Mouse (Mus musculus) left cerebral cortex, postnatal 4 days (tissue): ENCODE measurements around the gene Slc29a4. TPM values are rescaled to one million over a fixed set of nuclear protein-coding genes. Genes with fewer than 3 reads are reported as not detected.

Experiments used
- DNase-seq: peaks from one replicate; pipeline ENCODE4 v3.0.0-alpha.2; 2022
- intact Hi-C: fragments of 180-260 bp; cut with DNase I; formaldehyde crosslinking; loops from one replicate; pipeline ENCODE4 v1.15.1; 2025
- total RNA-seq, 2 experiments: library from RNA; stranded (reverse); gene quantifications; 2 replicates each; pipeline ENCODE4 v1.2.3; 2021

Slc29a4 gene
- total RNA-seq, 2 experiments from 2014 or later: 127 to 138 TPM

DNA sequence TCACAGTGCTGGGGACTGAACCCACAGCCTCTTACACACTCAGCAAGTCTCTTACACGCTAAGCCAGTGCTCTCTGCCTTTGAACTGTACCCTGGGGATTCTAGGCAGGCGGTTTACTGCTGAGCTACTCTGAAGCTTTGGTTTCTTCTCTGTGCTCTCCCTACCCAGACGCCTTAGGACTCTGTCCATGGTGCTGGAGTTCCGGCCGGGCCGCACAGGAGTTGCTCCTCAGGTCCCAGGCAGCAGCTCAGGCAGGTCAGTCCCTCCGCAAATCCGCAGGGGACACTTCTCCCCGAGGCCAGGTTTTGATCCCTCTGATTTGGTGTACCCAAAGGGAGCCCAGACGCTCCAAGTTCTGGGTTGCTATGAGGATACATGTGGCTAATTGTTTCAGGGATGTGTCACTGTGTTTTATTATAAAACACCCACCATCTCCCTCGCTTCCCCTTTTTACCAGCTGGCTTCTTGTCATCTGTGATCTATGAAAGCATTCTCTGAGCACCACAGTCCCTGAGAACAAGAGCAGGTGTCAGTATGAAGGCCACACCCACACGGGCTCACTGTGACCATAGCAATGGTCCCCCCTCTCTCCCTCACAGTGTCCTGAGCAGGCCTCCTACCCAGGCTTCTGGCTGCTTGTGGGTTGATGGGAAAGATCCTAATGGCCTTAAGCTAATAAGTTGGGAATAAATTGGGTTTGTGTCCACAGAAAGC is 2.5 kb downstream of the Slc29a4 start:
- intact Hi-C loops: no loop called here
- no peak for DNase-seq

DNA sequence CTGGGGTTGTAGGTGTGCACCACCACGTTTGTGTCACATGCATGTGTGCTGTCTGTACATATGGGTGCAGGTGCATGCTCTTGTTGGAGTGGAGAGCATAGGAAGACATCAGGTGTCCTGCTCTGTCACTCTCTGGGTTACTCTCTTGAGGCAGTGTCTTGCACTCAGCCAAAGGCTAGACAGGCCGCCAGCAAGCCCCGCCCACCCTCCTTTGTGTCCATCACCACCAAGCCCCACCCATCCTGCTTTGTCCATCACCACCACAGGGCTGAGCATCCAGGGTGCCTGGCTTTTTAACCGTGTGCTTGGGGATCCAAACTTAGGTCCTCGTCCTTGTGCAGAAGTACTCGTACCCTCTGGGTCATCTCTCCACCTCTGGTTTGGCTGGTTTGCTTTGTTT is 3.9 kb downstream of the Slc29a4 start:
- intact Hi-C loops: no loop called here
- DNase-seq: no peak

DNA sequence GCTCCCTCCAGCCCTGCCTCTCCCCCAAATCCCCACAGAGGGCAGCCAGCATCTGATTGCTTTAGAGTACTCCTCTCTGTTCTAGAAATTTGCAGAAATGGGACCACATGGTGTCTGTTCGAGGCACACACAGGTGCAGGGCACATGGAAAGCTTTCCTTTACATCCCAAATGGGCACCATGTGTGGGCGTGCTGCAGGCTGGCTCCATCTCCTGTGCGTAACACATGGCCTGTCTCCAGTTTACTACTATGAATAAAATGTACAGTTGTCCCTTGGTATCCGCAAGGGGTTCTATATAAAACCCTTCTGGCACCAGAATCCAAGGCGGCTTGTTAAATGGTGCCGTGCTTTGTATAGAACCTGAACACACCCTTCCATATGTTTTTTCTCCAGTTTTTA is 4.6 kb downstream of the Slc29a4 start:
- no peak for DNase-seq
- intact Hi-C loops: no loop called here

DNA sequence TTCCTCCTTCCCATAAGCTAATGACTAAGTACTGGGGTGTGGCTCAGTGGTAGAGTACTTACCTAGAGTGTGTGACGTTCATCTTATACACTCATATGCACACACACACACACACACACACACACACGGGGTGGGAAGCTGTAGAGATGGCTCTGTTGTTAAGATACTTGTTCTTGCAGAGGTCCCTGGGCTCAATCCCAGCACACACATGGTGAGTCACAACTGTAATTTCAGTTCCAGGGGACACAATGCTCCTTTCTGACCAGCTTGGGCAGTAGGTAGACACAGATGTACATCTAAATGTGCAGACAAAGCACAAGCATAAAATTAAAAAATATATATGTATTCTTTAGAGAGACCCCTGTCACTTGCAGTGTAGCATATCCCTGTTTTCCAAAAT is 5.4 kb downstream of the Slc29a4 start:
- DNase-seq: no peak
- intact Hi-C loops: no loop called here

DNA sequence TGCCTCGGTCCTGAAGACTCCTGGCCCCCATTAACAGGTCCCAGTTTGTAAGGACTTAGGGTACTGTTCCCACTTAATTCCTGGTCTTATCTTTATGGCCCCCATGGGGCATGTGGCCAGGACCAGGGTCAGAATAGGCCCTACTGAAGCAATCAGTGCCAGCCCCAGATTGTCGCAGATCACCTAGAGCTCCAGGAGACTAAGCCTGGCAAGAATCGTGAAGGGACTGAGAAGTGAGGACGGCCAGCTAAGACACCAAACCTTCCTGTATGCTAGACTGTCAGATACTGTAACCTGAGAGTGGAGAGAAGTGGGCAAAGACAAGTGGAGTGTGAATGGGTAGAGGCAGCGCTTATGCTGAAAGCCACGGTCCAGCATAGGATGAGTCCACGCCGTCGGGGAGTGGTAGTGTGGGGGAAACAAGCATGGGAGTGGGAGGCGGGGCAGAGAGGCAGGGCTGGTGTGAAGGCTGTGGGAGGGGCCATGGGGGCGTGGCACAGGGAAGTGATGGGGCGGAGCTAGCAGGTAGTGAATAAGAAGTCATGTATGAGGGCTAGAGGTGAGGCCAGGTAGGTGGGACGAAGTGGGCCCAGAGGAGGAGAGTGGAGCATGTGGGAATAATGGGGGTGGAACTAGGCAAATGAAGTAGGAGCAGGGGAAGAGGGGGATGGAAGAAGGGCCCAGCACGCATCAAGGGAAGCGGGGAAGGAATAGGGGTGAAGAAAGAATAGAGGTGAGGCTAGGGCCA is 8.7 kb downstream of the Slc29a4 start:
- no peak for DNase-seq

DNA sequence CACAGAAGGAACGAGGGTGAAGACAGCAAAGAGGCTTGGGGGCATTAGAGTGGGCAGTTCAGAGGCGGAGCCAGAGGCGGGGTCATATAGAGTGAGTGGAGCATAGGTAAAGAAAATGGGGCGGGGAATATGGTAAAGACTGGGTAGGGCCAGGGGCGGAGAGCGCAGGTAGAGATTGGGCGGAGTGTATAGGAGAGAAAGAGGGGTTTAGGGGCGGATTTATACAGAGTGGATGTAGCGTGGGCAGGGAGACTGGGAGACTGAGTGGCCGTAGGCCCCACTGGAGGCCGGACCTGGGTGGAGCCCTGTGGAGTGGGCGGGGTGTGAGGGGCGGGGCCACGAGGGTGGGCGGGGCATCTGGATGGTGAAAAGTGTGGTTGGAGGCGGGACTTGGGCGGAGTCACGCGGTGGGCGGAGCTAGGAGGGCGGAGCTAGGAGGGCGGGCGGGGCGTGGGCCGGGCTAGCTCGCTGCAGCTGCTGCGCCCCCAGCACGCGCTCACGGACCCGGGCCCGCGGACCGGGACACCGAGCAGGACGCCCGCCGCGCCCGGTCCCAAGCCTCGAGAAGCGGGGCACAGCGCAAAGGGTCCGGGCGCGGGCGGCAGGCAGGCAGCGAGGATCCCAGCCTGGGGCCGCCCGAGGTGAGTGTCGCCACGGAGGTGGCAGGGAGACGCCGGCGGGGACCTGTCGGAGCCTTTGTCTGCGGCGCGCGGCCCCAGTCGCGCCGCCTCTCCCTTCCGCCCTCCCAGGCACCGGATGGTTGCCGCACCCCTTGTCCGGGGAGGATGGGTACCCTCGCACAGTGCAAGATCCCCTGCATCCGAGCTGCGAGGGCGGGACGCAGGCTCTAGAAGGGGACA is 9.6 kb downstream of the Slc29a4 start:
- peak; percentile 86 for DNase-seq
- intact Hi-C loops: loop anchor here (10.0 kb wide), 1 partner anchor 127 kb away; no protein-coding TSS in a partner anchor

More for the DNA sequence above, 8.7 kb downstream of the Slc29a4 start:
- intact Hi-C loops: loop anchor here (10.0 kb wide), 1 partner anchor 126 kb away; no protein-coding TSS in a partner anchor

DNA sequence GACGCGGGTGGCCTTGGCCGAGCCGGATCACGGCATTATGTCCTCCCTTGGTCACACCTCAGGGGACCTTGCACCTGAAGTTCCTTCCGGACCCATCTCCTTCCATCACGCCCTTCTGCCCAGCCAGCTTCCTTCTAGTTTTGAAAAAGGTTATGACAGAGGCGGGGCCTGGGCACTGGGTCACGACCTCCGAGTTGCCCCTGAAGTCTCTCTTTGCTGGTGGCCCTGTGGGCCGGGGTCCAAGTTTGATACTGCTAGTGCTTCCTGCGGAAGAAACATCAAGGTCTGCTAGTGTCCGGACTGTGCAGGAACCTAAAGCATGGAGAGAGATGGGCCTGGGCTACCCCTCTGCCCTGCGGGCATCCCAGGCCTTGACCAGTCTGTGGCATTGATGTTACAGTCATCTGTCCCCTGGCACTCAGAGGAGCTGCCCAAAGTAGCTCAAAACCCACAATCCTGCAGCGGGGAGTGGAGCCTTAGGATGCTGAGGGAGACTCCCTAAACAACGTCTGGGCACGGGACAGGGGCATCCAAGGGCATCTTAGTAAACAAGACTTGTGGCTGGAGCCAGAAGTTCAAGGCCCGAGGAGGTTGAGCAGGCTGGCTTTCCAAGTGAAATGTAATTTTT is 10.3 kb downstream of the Slc29a4 start:
- intact Hi-C loops: loop anchor here (10.0 kb wide), 1 partner anchor 128 kb away; no protein-coding TSS in a partner anchor
- no peak for DNase-seq

DNA sequence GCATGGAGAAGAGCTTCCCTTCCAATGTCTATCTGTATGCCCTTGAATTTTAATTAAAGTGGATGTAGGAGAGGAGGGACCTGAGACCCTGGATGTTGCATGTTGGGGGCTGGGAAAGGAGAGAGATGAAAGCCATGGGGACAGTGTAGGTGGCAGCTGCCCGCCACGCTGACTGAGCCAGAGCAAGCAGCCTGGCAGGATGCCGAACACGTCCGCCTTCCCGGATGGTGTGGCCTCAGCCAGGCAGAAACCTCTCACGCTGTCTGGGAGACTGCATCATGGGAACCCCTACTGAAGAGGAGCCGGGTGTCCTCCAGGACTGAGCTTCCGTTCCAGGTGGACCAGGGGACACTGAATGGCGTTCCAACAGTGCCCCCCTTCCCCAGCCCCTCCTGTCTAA is 11.3 kb downstream of the Slc29a4 start:
- intact Hi-C loops: loop anchor here (10.0 kb wide), 1 partner anchor 129 kb away; no protein-coding TSS in a partner anchor
- peak; percentile 92 for DNase-seq

DNA sequence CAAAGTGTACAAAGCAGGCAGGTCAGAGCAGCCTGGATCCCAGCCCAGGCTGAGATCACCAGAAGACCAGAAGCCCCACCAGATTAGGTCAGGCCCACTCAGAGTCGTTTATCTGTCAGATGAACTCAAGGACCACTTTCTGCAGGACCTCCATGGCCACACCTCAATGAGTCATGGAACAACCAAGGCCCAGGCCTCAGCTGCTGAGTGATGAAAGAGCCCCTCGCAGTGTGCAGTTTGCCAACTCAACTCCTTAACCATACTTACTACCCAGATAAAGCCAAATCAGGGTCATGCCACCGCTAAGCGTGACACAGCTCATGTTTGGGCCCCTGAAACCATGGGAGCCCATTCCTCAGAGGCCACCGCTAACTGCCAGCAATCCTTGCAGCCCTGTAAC is 15.4 kb downstream of the Slc29a4 start:
- no peak for DNase-seq
- intact Hi-C loops: loop anchor here (10.0 kb wide), 1 partner anchor 133 kb away; no protein-coding TSS in a partner anchor

DNA sequence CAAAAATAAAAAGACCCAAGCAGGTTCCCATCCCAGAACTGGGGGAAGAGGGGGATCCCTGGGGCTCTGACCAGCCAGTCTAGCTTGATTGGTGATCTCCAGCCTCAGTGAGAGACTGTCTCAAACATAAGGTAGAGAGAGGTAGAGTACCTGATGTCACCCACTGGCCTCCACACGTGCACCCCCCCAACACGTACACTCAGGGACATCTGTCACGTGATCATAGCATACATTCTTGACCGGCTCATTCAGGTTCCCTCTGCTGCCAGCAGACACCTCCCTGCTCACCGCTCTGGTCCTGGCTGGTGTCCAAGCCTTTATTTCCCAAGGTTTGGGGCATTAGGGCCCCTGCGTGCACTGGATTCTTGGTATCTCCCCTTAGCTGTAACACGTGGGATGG is 17.1 kb downstream of the Slc29a4 start:
- intact Hi-C loops: loop anchor here (10.0 kb wide), 1 partner anchor 135 kb away; no protein-coding TSS in a partner anchor

DNA sequence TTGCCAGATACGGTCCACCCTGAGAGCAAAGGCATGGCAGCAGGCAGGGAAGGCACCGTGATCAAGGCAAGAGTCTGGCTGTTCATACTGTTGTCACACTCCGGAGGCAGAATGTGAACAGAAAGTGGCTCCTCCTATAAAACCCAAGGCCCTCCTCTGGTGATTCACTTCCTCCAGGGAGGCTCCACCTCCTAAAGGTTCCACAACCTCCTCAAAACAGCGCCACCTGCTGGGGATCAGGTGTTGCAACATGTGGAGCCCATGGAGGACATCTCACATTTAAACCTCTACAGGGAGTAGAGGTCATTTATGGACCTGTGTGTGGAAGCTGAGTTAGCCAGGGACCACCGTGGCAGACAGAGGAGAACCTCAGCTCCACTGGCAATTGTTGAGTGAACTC is 20.1 kb downstream of the Slc29a4 start:
- no peak for DNase-seq
- intact Hi-C loops: loop anchor here (10.0 kb wide), 1 partner anchor 208 kb away; no protein-coding TSS in a partner anchor

More for the DNA sequence above, 17.1 kb downstream of the Slc29a4 start:
- no peak for DNase-seq

DNA sequence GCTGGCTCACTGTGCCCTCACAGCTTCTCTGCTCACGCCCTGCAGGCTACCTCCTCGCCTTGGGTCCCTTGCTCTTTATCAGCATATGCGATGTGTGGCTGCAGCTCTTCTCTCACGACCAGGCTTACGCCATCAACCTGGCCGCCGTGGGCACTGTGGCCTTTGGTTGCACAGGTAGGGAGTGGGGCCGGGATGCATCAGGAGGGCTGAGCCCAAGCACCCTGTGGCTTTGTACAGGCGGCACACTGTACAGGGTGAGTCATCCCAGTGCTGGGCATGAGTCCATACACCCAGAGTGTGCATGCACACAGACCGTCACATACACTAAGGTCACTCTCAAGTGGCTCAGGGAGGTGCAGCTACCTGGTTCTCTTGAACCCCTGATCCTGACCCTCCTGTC is 21.7 kb downstream of the Slc29a4 start:
- intact Hi-C loops: loop anchor here (10.0 kb wide), 1 partner anchor 209 kb away; no protein-coding TSS in a partner anchor
- no peak for DNase-seq

DNA sequence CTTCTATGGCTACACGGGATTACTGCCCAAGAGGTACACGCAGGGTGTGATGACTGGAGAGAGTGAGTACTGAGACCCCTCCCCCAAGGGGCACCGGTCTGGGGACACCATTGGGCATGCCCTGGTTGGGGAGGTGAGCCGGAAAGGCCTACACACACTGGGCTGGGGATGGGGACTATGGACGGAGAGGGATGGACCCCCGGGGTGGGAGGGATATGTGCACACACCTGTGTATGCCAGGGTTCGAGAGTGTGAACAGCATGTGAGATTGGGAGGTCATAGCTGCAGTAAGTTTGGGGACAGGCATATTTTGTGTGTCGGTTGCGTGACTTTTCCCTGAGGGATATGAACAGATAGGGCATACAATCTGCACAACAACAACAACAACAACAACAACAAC is 22.7 kb downstream of the Slc29a4 start:
- DNase-seq: no peak
- intact Hi-C loops: loop anchor here (5.0 to 10.0 kb wide), 2 partner anchors 43 to 210 kb away; no protein-coding TSS in a partner anchor

DNA sequence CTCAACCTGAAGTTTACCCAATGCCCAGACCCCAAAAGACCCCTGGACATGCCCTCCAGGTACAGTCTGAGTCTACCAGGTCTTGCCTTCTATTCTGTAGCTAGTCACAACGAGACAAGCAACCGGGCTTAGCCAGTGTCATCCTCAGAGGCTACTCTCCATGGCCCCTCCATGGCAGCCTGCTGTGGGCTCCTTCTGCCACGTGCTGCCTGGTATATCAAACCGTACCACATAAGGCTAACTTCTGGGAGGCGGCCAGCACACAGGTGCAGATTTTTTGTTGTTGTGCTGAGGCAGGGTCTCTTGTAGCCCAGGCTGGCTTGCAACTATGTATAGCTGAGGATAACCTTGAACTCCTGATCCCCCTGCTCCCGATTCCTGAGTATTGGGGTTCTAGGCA is 23.7 kb downstream of the Slc29a4 start:
- intact Hi-C loops: loop anchor here (5.0 to 10.0 kb wide), 2 partner anchors 44 to 211 kb away; no protein-coding TSS in a partner anchor
- DNase-seq: no peak

DNA sequence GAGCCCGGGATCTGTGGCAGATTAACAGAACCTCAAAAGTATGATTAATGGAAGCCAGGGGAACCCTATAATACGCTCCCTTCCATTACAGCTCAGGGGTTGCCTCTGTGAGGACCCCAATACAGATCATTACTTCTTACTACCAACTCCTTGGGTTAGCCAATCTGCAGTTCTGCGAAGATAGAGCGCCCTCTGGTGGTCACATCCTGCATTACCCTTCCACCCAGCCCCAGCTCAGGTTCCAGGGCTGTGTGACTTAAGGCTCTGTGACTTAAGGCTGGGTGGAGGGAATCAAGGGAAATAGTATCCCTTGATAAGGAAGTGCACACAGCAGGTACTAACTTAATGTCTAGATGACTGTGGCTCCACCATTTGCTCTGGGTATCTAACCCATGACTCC is 25.7 kb downstream of the Slc29a4 start:
- intact Hi-C loops: loop anchor here (5.0 to 10.0 kb wide), 2 partner anchors 46 to 213 kb away; no protein-coding TSS in a partner anchor

DNA sequence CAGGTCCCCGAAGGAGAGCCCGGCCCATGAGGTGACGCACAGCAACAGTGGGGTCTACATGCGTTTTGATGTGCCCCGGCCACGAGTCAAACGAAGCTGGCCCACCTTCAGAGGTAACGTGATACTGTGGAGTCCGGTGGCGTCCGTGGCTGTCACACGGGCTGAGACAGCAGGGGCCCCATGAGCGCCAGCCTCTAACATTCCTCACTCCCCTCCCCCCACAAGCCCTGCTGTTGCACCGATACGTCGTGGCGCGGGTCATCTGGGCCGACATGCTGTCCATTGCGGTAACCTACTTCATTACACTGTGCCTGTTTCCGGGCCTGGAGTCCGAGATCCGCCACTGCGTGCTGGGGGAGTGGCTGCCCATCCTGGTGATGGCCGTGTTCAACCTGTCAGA is 26.2 kb downstream of the Slc29a4 start:
- DNase-seq: no peak
- intact Hi-C loops: loop anchor here (5.0 to 10.0 kb wide), 2 partner anchors 46 to 214 kb away; no protein-coding TSS in a partner anchor

More for the DNA sequence above, 25.7 kb downstream of the Slc29a4 start:
- DNase-seq: peak; percentile 83

DNA sequence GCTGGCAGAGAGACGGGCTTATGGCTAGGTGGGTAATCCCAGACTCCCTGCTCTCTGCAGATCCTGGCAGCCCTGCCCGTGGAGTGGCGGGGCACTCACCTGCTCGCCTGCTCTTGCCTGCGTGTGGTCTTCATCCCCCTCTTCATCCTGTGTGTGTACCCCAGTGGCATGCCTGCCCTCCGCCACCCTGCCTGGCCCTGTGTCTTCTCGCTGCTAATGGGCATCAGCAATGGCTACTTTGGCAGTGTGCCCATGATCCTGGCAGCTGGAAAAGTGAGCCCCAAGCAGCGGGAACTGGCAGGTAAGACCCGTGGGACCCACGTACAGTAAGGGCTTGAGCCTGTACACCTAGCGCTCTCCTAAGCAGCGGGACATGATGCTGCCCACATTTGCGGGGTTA is 27.6 kb downstream of the Slc29a4 start:
- no peak for DNase-seq
- intact Hi-C loops: loop anchor here (5.0 to 10.0 kb wide), 2 partner anchors 48 to 215 kb away; no protein-coding TSS in a partner anchor

DNA sequence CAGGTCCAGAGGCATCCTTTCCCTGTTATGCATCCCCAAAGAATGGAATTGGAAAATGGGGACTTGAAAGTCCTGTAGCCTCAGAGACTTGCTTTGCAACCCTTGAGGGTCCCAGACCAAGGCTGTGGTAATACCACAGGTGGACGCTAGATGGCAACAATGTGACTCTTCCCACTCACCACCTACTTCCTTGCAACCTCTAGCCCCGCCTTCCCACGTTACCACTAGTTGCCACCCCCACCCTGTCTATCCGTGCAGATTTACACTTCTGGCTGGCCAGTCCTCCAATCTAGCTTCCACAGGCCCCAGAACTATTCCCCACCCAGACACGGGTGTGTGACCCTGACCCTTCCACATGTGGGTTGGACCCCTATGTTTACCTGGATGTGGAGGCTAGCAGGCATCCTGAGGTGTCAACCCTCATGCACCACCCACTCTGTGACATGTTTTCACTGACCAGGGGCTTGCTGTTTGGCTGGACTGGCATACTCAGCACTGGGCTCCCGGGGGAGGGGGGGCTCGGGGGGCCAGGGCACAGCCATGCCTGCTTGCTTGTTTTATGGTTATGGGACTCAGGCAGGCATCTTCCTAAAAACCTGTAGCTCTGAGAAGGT is 31.3 kb downstream of the Slc29a4 start:
- intact Hi-C loops: no loop called here

DNA sequence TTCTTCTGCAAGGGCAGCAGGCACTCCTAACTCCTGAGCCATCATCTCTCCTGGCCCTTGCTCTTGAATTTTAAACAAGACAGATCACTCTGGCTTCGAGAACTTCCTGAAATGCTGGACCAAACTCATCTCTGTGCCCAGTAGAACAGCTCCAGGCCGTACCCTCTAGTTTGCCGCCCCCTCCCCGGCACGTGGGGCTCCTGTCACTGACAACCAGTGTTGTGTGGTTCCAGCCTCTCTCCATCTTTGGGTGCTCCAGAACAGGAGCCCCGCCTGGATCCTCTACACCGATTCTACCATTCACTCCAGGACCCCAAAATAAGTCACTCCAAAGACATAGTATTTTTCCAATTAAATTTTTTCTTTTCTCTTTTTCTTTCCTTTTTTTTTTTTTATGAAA is 32.0 kb downstream of the Slc29a4 start:
- DNase-seq: no peak
- intact Hi-C loops: no loop called here

More for the DNA sequence above, 31.3 kb downstream of the Slc29a4 start:
- peak; percentile 77 for DNase-seq
